ENCODE assay signal across 26 mouse cellular contexts in genomic region chr14:79265738-79266137, GRCm38 (mm10). TPM values are rescaled to one million over a fixed set of nuclear protein-coding genes. Genes with fewer than 3 reads are reported as not detected.
"Had no signal": no experiment of that assay in that cellular context is flagged by ENCODE, and none has a peak within 500 bp of the region (broad histone marks: within the 10 kb centered on the region; RNA-seq: fewer than 3 reads in every experiment).

No protein-coding gene starts in this region.

- H3K4me2 ChIP-seq: kidney, embryonic 15.5 days; limb, embryonic 12.5 days; limb, embryonic 15.5 days; liver, embryonic 13.5 days; lung, embryonic 15.5 days; midbrain, embryonic 12.5 days; midbrain, embryonic 15.5 days; neural tube, embryonic 12.5 days; neural tube, embryonic 15.5 days had no signal

- H3K9me3 ChIP-seq: kidney, embryonic 15.5 days; limb, embryonic 12.5 days; limb, embryonic 15.5 days; liver, embryonic 13.5 days; lung, embryonic 15.5 days; midbrain, embryonic 12.5 days; midbrain, embryonic 15.5 days; neural tube, embryonic 12.5 days; neural tube, embryonic 15.5 days had no signal

- H3K36me3 ChIP-seq: kidney, embryonic 15.5 days; limb, embryonic 12.5 days; limb, embryonic 15.5 days; liver, embryonic 13.5 days; lung, embryonic 15.5 days; midbrain, embryonic 12.5 days; midbrain, embryonic 15.5 days; neural tube, embryonic 12.5 days; neural tube, embryonic 15.5 days had no signal

- DNase-seq: kidney, adult 11 months; kidney, adult 8-10 months; kidney, postnatal 10 days; kidney, postnatal 36 days; left cerebral cortex, postnatal 4 days; liver, embryonic 13.5 days; lung, adult 18-20 months; lung, postnatal 10 days; lung, postnatal 36 days; retina, postnatal 1 day; right cerebral cortex, postnatal 25 days; thymus, postnatal 36 days had no signal

- H3K4me1 ChIP-seq: kidney, embryonic 15.5 days; limb, embryonic 12.5 days; limb, embryonic 15.5 days; liver, embryonic 13.5 days; lung, embryonic 15.5 days; midbrain, embryonic 12.5 days; midbrain, embryonic 15.5 days; neural tube, embryonic 12.5 days; neural tube, embryonic 15.5 days had no signal

- ATAC-seq: midbrain, embryonic 15.5 days had no signal

- H3K27me3 ChIP-seq: kidney, embryonic 15.5 days; limb, embryonic 12.5 days; limb, embryonic 15.5 days; lung, embryonic 15.5 days; midbrain, embryonic 12.5 days; midbrain, embryonic 15.5 days; neural tube, embryonic 12.5 days; neural tube, embryonic 15.5 days had no signal

- H3K4me3 ChIP-seq: kidney, embryonic 15.5 days; limb, embryonic 12.5 days; limb, embryonic 15.5 days; liver, embryonic 13.5 days; lung, embryonic 15.5 days; midbrain, embryonic 12.5 days; midbrain, embryonic 15.5 days; neural tube, embryonic 12.5 days; neural tube, embryonic 15.5 days had no signal

- H3K27ac ChIP-seq: kidney, embryonic 15.5 days; limb, embryonic 12.5 days; limb, embryonic 15.5 days; liver, embryonic 13.5 days; lung, embryonic 15.5 days; midbrain, embryonic 12.5 days; midbrain, embryonic 15.5 days; neural tube, embryonic 12.5 days; neural tube, embryonic 15.5 days had no signal

- H3K9ac ChIP-seq: kidney, embryonic 15.5 days; limb, embryonic 12.5 days; limb, embryonic 15.5 days; liver, embryonic 13.5 days; lung, embryonic 15.5 days; midbrain, embryonic 12.5 days; midbrain, embryonic 15.5 days; neural tube, embryonic 12.5 days; neural tube, embryonic 15.5 days had no signal

RNA-seq across cellular contexts. Expression of gene Zfp957, which starts 18.6 kb away (rescaled TPM):
- total RNA-seq: layer of hippocampus, postnatal 14 days; left cerebral cortex, adult 8-10 months; left cerebral cortex, postnatal 14 days; left cerebral cortex, postnatal 4 days had no signal
- polyA plus RNA-seq: limb, embryonic 12.5 days; limb, embryonic 15.5 days; liver, embryonic 13.5 days; lung, embryonic 15.5 days; midbrain, embryonic 12.5 days; neural tube, embryonic 12.5 days; neural tube, embryonic 15.5 days; spleen, adult 2 months; stomach, embryonic 16.5 days; urinary bladder, adult 2 months had no signal
